Mouse (Mus musculus) hindbrain, embryonic 11.5 days (tissue): ENCODE measurements around the gene C2cd5. TPM values are rescaled to one million over a fixed set of nuclear protein-coding genes. Genes with fewer than 3 reads are reported as not detected.
"Not testable (repeated sequence)": the region's sequence is repeated elsewhere in the genome, so short reads cannot be mapped to it uniquely, and the experiment has no call there.

Experiments used
- ATAC-seq: fragments of 200-750 bp; cut with Nextera tagmentation; 2 replicates; pipeline ENCODE4 v1.8.0; 2017; ENCODE audit warnings: mild to moderate bottlenecking, moderate TSS enrichment, moderate library complexity; ENCODE audit not compliant: low FRiP score
- DNase-seq: peaks from one replicate; pipeline ENCODE4 v3.0.0-alpha.2; 2015; ENCODE audit warnings: low spot score
- H3K27ac ChIP-seq: fragments of 300-500 bp; sonication (generic); 2 replicates; pipeline ENCODE4 v1.5.1; 2014; ENCODE audit warnings: mild to moderate bottlenecking, low read depth, low read length
- H3K27me3 ChIP-seq: fragments of 300-500 bp; sonication (generic); 2 replicates; pipeline ENCODE4 v1.6.1; 2014; ENCODE audit warnings: mild to moderate bottlenecking, low read length, moderate library complexity, mixed read lengths; ENCODE audit not compliant: control insufficient read depth, insufficient read depth
- H3K36me3 ChIP-seq: fragments of 300-500 bp; sonication (generic); 2 replicates; pipeline ENCODE4 v1.6.1; 2014; ENCODE audit warnings: mild to moderate bottlenecking, low read length, moderate library complexity, mixed read lengths; ENCODE audit not compliant: control insufficient read depth, insufficient read depth
- H3K4me1 ChIP-seq: fragments of 300-500 bp; sonication (generic); replicated peaks from 2 replicates; pipeline ENCODE4 v1.6.1; 2014; ENCODE audit warnings: low read length, mixed read lengths; ENCODE audit not compliant: control insufficient read depth, insufficient read depth
- H3K4me2 ChIP-seq: fragments of 300-500 bp; sonication (generic); replicated peaks from 2 replicates; pipeline ENCODE4 v1.6.1; 2014; ENCODE audit warnings: mild to moderate bottlenecking, low read depth, low read length
- H3K4me3 ChIP-seq: fragments of 300-500 bp; sonication (generic); 2 replicates; pipeline ENCODE4 v1.5.1; 2014; ENCODE audit warnings: low read depth, low read length
- H3K9ac ChIP-seq: fragments of 300-500 bp; sonication (generic); 2 replicates; pipeline ENCODE4 v1.6.1; 2014; ENCODE audit warnings: low read depth, low read length
- H3K9me3 ChIP-seq: fragments of 300-500 bp; sonication (generic); 2 replicates; pipeline ENCODE4 v1.6.1; 2016; ENCODE audit warnings: low read length; ENCODE audit not compliant: control insufficient read depth
- WGBS: fragments of 180-500 bp; shearing (Covaris S2); extraction: QIAGEN DNeasy Blood & Tissue Kit; methylation state at CpG from one replicate; pipeline ENCODE4 v1.1.7; 2014; 5-methylcytosine and 5-hydroxymethylcytosine counted together
- polyA plus RNA-seq: library from polyadenylated mRNA; unstranded; fragments of >200 nt; fragmentation: Nextera tagmentation; extraction: Ambion mirVana; gene quantifications from 2 replicates; pipeline ENCODE4 v1.2.1, GENCODE M21; 2014

C2cd5 gene
- polyA plus RNA-seq, 1 experiment from 2014 or later = 35.5 TPM

- not testable (repeated sequence) for H3K4me2 ChIP-seq, H3K36me3 ChIP-seq, H3K9me3 ChIP-seq, H3K27me3 ChIP-seq, DNase-seq, H3K9ac ChIP-seq, ATAC-seq, H3K4me3 ChIP-seq, H3K4me1 ChIP-seq, H3K27ac ChIP-seq
- 92% methylated on average over 9 of the region's 9 CpGs for WGBS
Measured at GRCm38 (mm10) chr6:143005209-143005608, 94.7 kb downstream of the C2cd5 start.

- no peak overlapping the region for H3K9ac ChIP-seq
- H3K4me1 ChIP-seq = no peaks in the 10 kb centered on the region
- no peak overlapping the region for H3K4me2 ChIP-seq
- H3K27me3 ChIP-seq = no peaks in the 10 kb centered on the region
- 80% methylated on average over 9 of the region's 9 CpGs for WGBS
- H3K4me3 ChIP-seq = no peak overlapping the region
- ATAC-seq (no peak), DNase-seq (no peak)
- H3K36me3 ChIP-seq = no peaks in the 10 kb centered on the region
- no peak overlapping the region for H3K27ac ChIP-seq
- no peaks in the 10 kb centered on the region for H3K9me3 ChIP-seq
Measured at GRCm38 (mm10) chr6:143004801-143005200, 95.1 kb downstream of the C2cd5 start.

GRCm38 (mm10) chr6:142998221-142998999, 101.5 kb downstream of the C2cd5 start:
- Histone ChIP-seq H3K27me3 (no peaks in the 10 kb centered on the region), H3K4me3 (no peak overlapping the region), H3K9me3 (no peaks in the 10 kb centered on the region), H3K27ac (no peak overlapping the region), H3K4me1 (0 out of 2 replicates have a peak, but pooled peaks cover 2% of the 10 kb centered on the region), H3K4me2 (no peak overlapping the region), H3K9ac (no peak overlapping the region), H3K36me3 (no peaks in the 10 kb centered on the region)
- DNase-seq = no peak
- no peak for ATAC-seq
- 79% methylated on average over 12 of the region's 12 CpGs for WGBS

GRCm38 (mm10) chr6:142996887-142997286, 103.1 kb downstream of the C2cd5 start:
- H3K9ac ChIP-seq = no peak overlapping the region
- no peaks in the 10 kb centered on the region for H3K9me3 ChIP-seq
- H3K27me3 ChIP-seq = no peaks in the 10 kb centered on the region
- DNase-seq (no peak), ATAC-seq (no peak)
- H3K4me2 ChIP-seq = no peak overlapping the region
- no peak overlapping the region for H3K4me3 ChIP-seq
- no peak overlapping the region for H3K27ac ChIP-seq
- WGBS = 78% methylated on average over 3 of the region's 3 CpGs
- H3K4me1 ChIP-seq = 0 out of 2 replicates have a peak, but pooled peaks cover 2% of the 10 kb centered on the region
- no peaks in the 10 kb centered on the region for H3K36me3 ChIP-seq

GRCm38 (mm10) chr6:142995567-142995966, 104.4 kb downstream of the C2cd5 start:
- no peak overlapping the region for H3K27ac ChIP-seq
- H3K9ac ChIP-seq = no peak overlapping the region
- no peak for ATAC-seq
- no peaks in the 10 kb centered on the region for H3K9me3 ChIP-seq
- H3K4me1 ChIP-seq = 0 out of 2 replicates have a peak, but pooled peaks cover 2% of the 10 kb centered on the region
- H3K36me3 ChIP-seq = no peaks in the 10 kb centered on the region
- no peak overlapping the region for H3K4me3 ChIP-seq
- no peaks in the 10 kb centered on the region for H3K27me3 ChIP-seq
- 80% methylated on average over 5 of the region's 5 CpGs for WGBS
- no peak overlapping the region for H3K4me2 ChIP-seq
- DNase-seq = no peak

GRCm38 (mm10) chr6:142994821-142995220, 105.1 kb downstream of the C2cd5 start:
- 0 out of 2 replicates have a peak, but pooled peaks cover 2% of the 10 kb centered on the region for H3K4me1 ChIP-seq
- no peaks in the 10 kb centered on the region for H3K27me3 ChIP-seq
- no peaks in the 10 kb centered on the region for H3K36me3 ChIP-seq
- H3K9me3 ChIP-seq = no peaks in the 10 kb centered on the region
- DNase-seq = no peak
- no peak overlapping the region for H3K4me2 ChIP-seq
- no peak for ATAC-seq
- WGBS = 78% methylated on average over 7 of the region's 7 CpGs
- H3K9ac ChIP-seq = no peak overlapping the region
- H3K4me3 ChIP-seq = no peak overlapping the region
- H3K27ac ChIP-seq = no peak overlapping the region

GRCm38 (mm10) chr6:142993705-142994698, 105.9 kb downstream of the C2cd5 start:
- WGBS = 32% methylated on average over 14 of the region's 14 CpGs
- Histone ChIP-seq H3K9me3 (no peaks in the 10 kb centered on the region), H3K9ac (no peak overlapping the region), H3K4me2 (no peak overlapping the region), H3K4me3 (no peak overlapping the region), H3K36me3 (no peaks in the 10 kb centered on the region), H3K4me1 (0 out of 2 replicates have a peak, but pooled peaks cover 2% of the 10 kb centered on the region), H3K27me3 (no peaks in the 10 kb centered on the region), H3K27ac (no peak overlapping the region)
- peak; percentile 27 for DNase-seq
- peak; percentile 66; the same call in 1 of the 2 replicates for ATAC-seq

- 0 out of 2 replicates have a peak, but pooled peaks cover 2% of the 10 kb centered on the region for H3K4me1 ChIP-seq
- ATAC-seq (no peak), DNase-seq (no peak)
- no peaks in the 10 kb centered on the region for H3K9me3 ChIP-seq
- no peak overlapping the region for H3K27ac ChIP-seq
- no peaks in the 10 kb centered on the region for H3K36me3 ChIP-seq
- no peak overlapping the region for H3K4me3 ChIP-seq
- H3K27me3 ChIP-seq = no peaks in the 10 kb centered on the region
- H3K4me2 ChIP-seq = no peak overlapping the region
- H3K9ac ChIP-seq = no peak overlapping the region
- WGBS = 84% methylated on average over 2 of the region's 2 CpGs
Measured at GRCm38 (mm10) chr6:142992971-142993370, 107.0 kb downstream of the C2cd5 start.
